ENCODE assay signal across 31 mouse cellular contexts in genomic region chr8:10597595-10597994, GRCm38 (mm10).
"Had no signal": no experiment of that assay in that cellular context is flagged by ENCODE, and none has a peak within 500 bp of the region (broad histone marks: within the 10 kb centered on the region; RNA-seq: fewer than 3 reads in every experiment).

No protein-coding gene starts in this region.

- H3K4me1 ChIP-seq: limb, embryonic 10.5 days; limb, embryonic 12.5 days; limb, embryonic 13.5 days; limb, embryonic 15.5 days; liver, embryonic 15.5 days; lung, embryonic 15.5 days; midbrain, embryonic 12.5 days; midbrain, embryonic 13.5 days; midbrain, embryonic 15.5 days; neural tube, embryonic 12.5 days; neural tube, embryonic 13.5 days had no signal

- H3K4me2 ChIP-seq: limb, embryonic 12.5 days; limb, embryonic 13.5 days; limb, embryonic 15.5 days; liver, embryonic 11.5 days; liver, embryonic 13.5 days; liver, embryonic 15.5 days; lung, embryonic 14.5 days; lung, embryonic 15.5 days; midbrain, embryonic 11.5 days; midbrain, embryonic 12.5 days; midbrain, embryonic 13.5 days; midbrain, embryonic 15.5 days; neural tube, embryonic 12.5 days; neural tube, embryonic 13.5 days had no signal

- H3K36me3 ChIP-seq: limb, embryonic 10.5 days; limb, embryonic 12.5 days; limb, embryonic 13.5 days; limb, embryonic 15.5 days; liver, embryonic 13.5 days; liver, embryonic 15.5 days; lung, embryonic 15.5 days; midbrain, embryonic 10.5 days; midbrain, embryonic 12.5 days; midbrain, embryonic 13.5 days; midbrain, embryonic 15.5 days; neural tube, embryonic 12.5 days; neural tube, embryonic 13.5 days had no signal

- H3K9me3 ChIP-seq: limb, embryonic 10.5 days; limb, embryonic 12.5 days; limb, embryonic 13.5 days; limb, embryonic 15.5 days; liver, embryonic 13.5 days; liver, embryonic 15.5 days; lung, embryonic 15.5 days; megakaryocyte, embryonic 14.5 days; midbrain, embryonic 10.5 days; midbrain, embryonic 12.5 days; midbrain, embryonic 13.5 days; midbrain, embryonic 15.5 days; neural tube, embryonic 12.5 days; neural tube, embryonic 13.5 days had no signal

- DNase-seq: left cerebral cortex, postnatal 4 days; liver, embryonic 13.5 days; lung, adult 18-20 months; lung, adult 2 months; lung, embryonic 14.5 days; lung, postnatal 10 days; lung, postnatal 14 days; lung, postnatal 36 days; lung, postnatal 4 days; midbrain, embryonic 14.5 days had no signal

- ATAC-seq: lung, postnatal 0 days; midbrain, embryonic 13.5 days; midbrain, embryonic 15.5 days; midbrain, embryonic 16.5 days had no signal

- H3K4me3 ChIP-seq: left cerebral cortex, adult 2 months; limb, embryonic 10.5 days; limb, embryonic 12.5 days; limb, embryonic 13.5 days; limb, embryonic 15.5 days; liver, embryonic 13.5 days; liver, embryonic 15.5 days; lung, embryonic 15.5 days; megakaryocyte, embryonic 14.5 days; midbrain, embryonic 10.5 days; midbrain, embryonic 12.5 days; midbrain, embryonic 13.5 days; midbrain, embryonic 15.5 days; myocyte; neural tube, embryonic 12.5 days; neural tube, embryonic 13.5 days had no signal

- H3K27ac ChIP-seq: left cerebral cortex, adult 2 months; limb, embryonic 10.5 days; limb, embryonic 12.5 days; limb, embryonic 13.5 days; limb, embryonic 15.5 days; liver, embryonic 13.5 days; liver, embryonic 14.5 days; liver, embryonic 15.5 days; lung, embryonic 15.5 days; macrophage; midbrain, embryonic 10.5 days; midbrain, embryonic 12.5 days; midbrain, embryonic 13.5 days; midbrain, embryonic 15.5 days; neural tube, embryonic 12.5 days; neural tube, embryonic 13.5 days had no signal

- H3K9ac ChIP-seq: limb, embryonic 12.5 days; limb, embryonic 13.5 days; limb, embryonic 15.5 days; liver, embryonic 13.5 days; liver, embryonic 14.5 days; liver, embryonic 15.5 days; lung, embryonic 14.5 days; lung, embryonic 15.5 days; midbrain, embryonic 12.5 days; midbrain, embryonic 13.5 days; midbrain, embryonic 15.5 days; neural tube, embryonic 12.5 days; neural tube, embryonic 13.5 days had no signal

- H3K27me3 ChIP-seq: limb, embryonic 12.5 days; limb, embryonic 13.5 days; limb, embryonic 15.5 days; liver, embryonic 13.5 days; liver, embryonic 15.5 days; lung, embryonic 15.5 days; midbrain, embryonic 13.5 days; midbrain, embryonic 15.5 days; neural tube, embryonic 12.5 days; neural tube, embryonic 13.5 days had no signal
